Mouse (Mus musculus): ENCODE results near the gene Pcyox1. TPM values are rescaled to one million over a fixed set of nuclear protein-coding genes. Genes with fewer than 3 reads are reported as not detected.
A peak's percentile ranks its signal among the peaks of the same experiment; 100 is the strongest.

Pcyox1 gene
- polyA plus RNA-seq (2016; fragmentation: Nextera tagmentation; extraction: Ambion mirVana): 85.3 and 86.4 TPM in 2 replicates

DNA sequence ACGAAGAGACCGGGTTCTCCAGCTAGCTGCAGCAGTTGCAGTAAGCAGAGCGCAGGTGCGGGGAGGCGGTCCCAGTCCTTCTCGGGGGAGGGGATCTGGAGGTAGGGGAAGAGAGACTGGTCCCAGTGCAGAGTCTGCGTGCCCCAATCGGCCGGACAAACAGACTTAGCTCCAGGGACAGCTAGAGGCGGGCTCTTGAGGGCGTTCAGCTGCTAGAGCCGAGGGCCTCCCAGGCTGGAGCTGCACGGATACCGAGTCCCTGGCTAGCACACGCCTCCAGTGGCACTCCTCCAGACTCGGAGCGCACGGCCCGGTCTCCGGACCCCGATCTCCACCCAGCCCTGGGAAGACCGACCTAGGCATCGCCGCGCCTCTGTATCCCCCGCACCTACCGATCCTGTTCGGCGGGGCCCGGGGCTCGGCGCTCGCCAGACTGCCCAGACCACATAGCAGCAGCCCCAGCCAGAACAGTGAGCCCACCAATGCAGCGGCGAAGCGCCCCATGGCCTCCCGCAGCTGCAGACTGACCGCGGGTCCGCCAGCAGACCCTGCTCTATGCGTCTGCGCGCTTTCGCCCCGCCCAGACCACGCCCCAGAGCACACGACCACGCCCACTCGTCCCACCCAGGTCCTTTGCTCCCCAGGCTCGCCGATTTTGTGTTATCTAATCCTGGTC is at the start of gene Pcyox1:
Gene Pcyox1, minus strand, starts transcription at position 574 of the 676 bp plus-strand sequence.
- peak within 1 kb of the TSS; percentile 90 for H3K27ac ChIP-seq
- H3K4me2 ChIP-seq (replicated peaks): peak within 1 kb of the TSS; percentile 87
- no peaks in the 10 kb centered on the region for H3K27me3 ChIP-seq
- WGBS: under 1% methylated on average over 51 of the region's 51 CpGs
- peaks cover 20% of the 10 kb centered on the region for H3K4me1 ChIP-seq
- no peaks in the 10 kb centered on the region for H3K9me3 ChIP-seq
- peaks cover 13% of the 10 kb centered on the region for H3K36me3 ChIP-seq
- H3K9ac ChIP-seq: peak within 1 kb of the TSS; percentile 86
- ATAC-seq (ENCODE audit: insufficient number of reproducible peaks, insufficient read depth, low FRiP score, low TSS enrichment): peak; percentile 92
- peak within 1 kb of the TSS; percentile 91 for H3K4me3 ChIP-seq

DNA sequence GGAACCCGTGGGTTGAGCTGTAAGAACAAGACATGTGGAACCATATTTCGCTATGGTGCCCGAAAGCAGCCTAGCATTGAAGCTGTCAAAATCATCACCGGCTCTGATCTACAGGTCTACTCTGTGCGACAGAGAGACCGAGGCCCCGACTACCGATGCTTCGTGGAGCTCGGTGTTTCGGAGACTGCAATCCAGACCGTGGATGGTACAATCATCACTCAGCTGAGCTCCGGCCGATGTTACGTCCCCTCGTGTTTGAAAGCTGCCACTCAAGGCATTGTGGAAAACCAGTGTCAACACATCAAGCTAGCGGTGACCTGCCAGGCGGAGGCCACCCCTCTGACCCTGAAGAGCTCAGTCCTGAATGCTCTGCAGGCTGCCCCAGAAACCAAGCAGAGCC is 48.6 kb upstream of the Pcyox1 start:
- no peak for ATAC-seq (ENCODE audit: insufficient number of reproducible peaks, insufficient read depth, low FRiP score, low TSS enrichment)
- H3K36me3 ChIP-seq: peaks cover 65% of the 10 kb centered on the region
- no peak overlapping the region for H3K4me3 ChIP-seq
- H3K4me1 ChIP-seq: no peaks in the 10 kb centered on the region
- no peaks in the 10 kb centered on the region for H3K9me3 ChIP-seq
- no peak overlapping the region for H3K4me2 ChIP-seq (replicated peaks)
- no peak overlapping the region for H3K9ac ChIP-seq
- H3K27ac ChIP-seq: no peak overlapping the region
- 94% methylated on average over 18 of the region's 18 CpGs for WGBS
- H3K27me3 ChIP-seq: no peaks in the 10 kb centered on the region

GRCm38 (mm10) chr6:86441571-86441970 is 44.6 kb upstream of the Pcyox1 start:
- Histone ChIP-seq H3K27ac (no peak overlapping the region), H3K27me3 (no peaks in the 10 kb centered on the region), H3K4me1 (peaks cover 8% of the 10 kb centered on the region), H3K4me3 (no peak overlapping the region), H3K36me3 (peaks cover 37% of the 10 kb centered on the region), H3K4me2 (replicated peaks) (no peak overlapping the region), H3K9me3 (no peaks in the 10 kb centered on the region), H3K9ac (no peak overlapping the region)
- 96% methylated on average over 10 of the region's 10 CpGs for WGBS
- no peak for ATAC-seq (ENCODE audit: insufficient number of reproducible peaks, insufficient read depth, low FRiP score, low TSS enrichment)

DNA sequence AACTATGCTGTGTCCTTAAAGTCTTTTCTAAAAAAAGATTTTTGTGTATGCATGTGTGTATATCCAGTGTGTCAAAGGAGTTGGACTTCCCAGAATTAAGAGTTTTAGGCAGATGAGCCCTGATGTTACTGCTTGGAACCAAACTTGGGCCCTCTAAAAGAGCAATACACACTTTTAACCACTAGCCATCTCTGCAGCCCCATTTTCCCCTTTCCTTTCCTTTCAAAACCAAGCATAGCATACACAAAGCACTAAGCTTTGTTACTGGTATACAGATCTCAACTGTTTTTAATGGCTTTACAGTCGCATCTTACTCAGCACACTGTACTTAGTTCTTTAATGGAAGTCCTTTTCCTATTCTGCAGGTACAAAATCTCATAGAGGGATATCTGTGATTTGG is 42.6 kb upstream of the Pcyox1 start:
- no peaks in the 10 kb centered on the region for H3K27me3 ChIP-seq
- ATAC-seq (ENCODE audit: insufficient number of reproducible peaks, insufficient read depth, low FRiP score, low TSS enrichment): no peak
- no peaks in the 10 kb centered on the region for H3K9me3 ChIP-seq
- 98% methylated on average over 1 of the region's 1 CpGs for WGBS
- H3K4me1 ChIP-seq: peaks cover 8% of the 10 kb centered on the region
- H3K4me2 ChIP-seq (replicated peaks): peak overlapping the region; percentile 80
- peak overlapping the region; percentile 85 for H3K4me3 ChIP-seq
- H3K36me3 ChIP-seq: peaks cover 42% of the 10 kb centered on the region
- H3K27ac ChIP-seq: no peak overlapping the region; the same call in 1 of the 2 replicates
- peak overlapping the region; percentile 42; the same call in 1 of the 2 replicates for H3K9ac ChIP-seq

DNA sequence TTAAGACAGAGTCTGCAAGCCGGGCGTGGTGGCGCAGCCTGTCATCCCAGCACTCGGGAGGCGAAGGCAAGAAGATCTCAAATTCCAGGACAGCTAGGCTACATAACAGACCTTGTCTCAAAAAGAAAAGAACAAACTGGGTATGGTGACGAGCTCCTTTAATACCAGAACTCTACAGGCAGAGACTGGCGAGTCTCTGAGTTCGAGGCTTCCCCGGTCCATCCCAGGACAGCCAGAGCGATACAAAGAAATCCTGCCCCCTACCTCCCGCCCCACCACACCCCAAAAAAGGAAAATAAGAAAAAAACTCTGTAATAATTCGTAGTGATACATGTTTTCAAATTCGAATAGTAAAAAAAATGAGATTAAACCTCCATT is 42.2 kb upstream of the Pcyox1 start:
- no peak for ATAC-seq (ENCODE audit: insufficient number of reproducible peaks, insufficient read depth, low FRiP score, low TSS enrichment)
- Histone ChIP-seq H3K4me3 (peak overlapping the region; percentile 85), H3K27me3 (no peaks in the 10 kb centered on the region), H3K4me1 (peaks cover 8% of the 10 kb centered on the region), H3K4me2 (replicated peaks) (peak overlapping the region; percentile 80), H3K36me3 (peaks cover 42% of the 10 kb centered on the region), H3K9ac (peak overlapping the region; percentile 74), H3K9me3 (no peaks in the 10 kb centered on the region), H3K27ac (peak overlapping the region; percentile 95)
- 6% methylated on average over 13 of the region's 13 CpGs for WGBS

- peak within 1 kb of the TSS; percentile 95 for H3K27ac ChIP-seq
- H3K4me3 ChIP-seq: peak within 1 kb of the TSS; percentile 85
- peaks cover 8% of the 10 kb centered on the region for H3K4me1 ChIP-seq
- H3K9ac ChIP-seq: peak within 1 kb of the TSS; percentile 74
- under 1% methylated on average over 59 of the region's 59 CpGs for WGBS
- no peaks in the 10 kb centered on the region for H3K27me3 ChIP-seq
- no peaks in the 10 kb centered on the region for H3K9me3 ChIP-seq
- peaks cover 41% of the 10 kb centered on the region for H3K36me3 ChIP-seq
- peak within 1 kb of the TSS; percentile 80 for H3K4me2 ChIP-seq (replicated peaks)
- ATAC-seq (ENCODE audit: insufficient number of reproducible peaks, insufficient read depth, low FRiP score, low TSS enrichment): peak; percentile 90
Observed at GRCm38 (mm10) chr6:86438272-86439118, 41.5 kb upstream of the Pcyox1 start, which contains the start of gene C87436. Gene C87436 (plus strand): TSS chr6:86438374.

- H3K4me3 ChIP-seq: peak overlapping the region; percentile 85
- no peaks in the 10 kb centered on the region for H3K27me3 ChIP-seq
- 3% methylated on average over 14 of the region's 14 CpGs for WGBS
- peak overlapping the region; percentile 80 for H3K4me2 ChIP-seq (replicated peaks)
- no peaks in the 10 kb centered on the region for H3K9me3 ChIP-seq
- peak overlapping the region; percentile 95 for H3K27ac ChIP-seq
- H3K36me3 ChIP-seq: peaks cover 46% of the 10 kb centered on the region
- ATAC-seq (ENCODE audit: insufficient number of reproducible peaks, insufficient read depth, low FRiP score, low TSS enrichment): no peak
- peaks cover 8% of the 10 kb centered on the region for H3K4me1 ChIP-seq
- peak overlapping the region; percentile 74 for H3K9ac ChIP-seq
Observed at GRCm38 (mm10) chr6:86437711-86438110, 40.8 kb upstream of the Pcyox1 start.

- no peak overlapping the region for H3K27ac ChIP-seq
- no peaks in the 10 kb centered on the region for H3K9me3 ChIP-seq
- 96% methylated on average over 1 of the region's 1 CpGs for WGBS
Observed at GRCm38 (mm10) chr6:86433696-86434095, 36.7 kb upstream of the Pcyox1 start.

GRCm38 (mm10) chr6:86431531-86431930 is 34.6 kb upstream of the Pcyox1 start:
- WGBS: 93% methylated on average over 3 of the region's 3 CpGs
- Histone ChIP-seq H3K27me3 (no peaks in the 10 kb centered on the region), H3K4me2 (replicated peaks) (no peak overlapping the region), H3K27ac (no peak overlapping the region), H3K9me3 (no peaks in the 10 kb centered on the region), H3K9ac (no peak overlapping the region), H3K36me3 (peaks cover 80% of the 10 kb centered on the region), H3K4me3 (no peak overlapping the region), H3K4me1 (no peaks in the 10 kb centered on the region)
- ATAC-seq (ENCODE audit: insufficient number of reproducible peaks, insufficient read depth, low FRiP score, low TSS enrichment): no peak

More at GRCm38 (mm10) chr6:86433696-86434095, 36.7 kb upstream of the Pcyox1 start:
- Histone ChIP-seq H3K4me3 (no peak overlapping the region), H3K36me3 (peaks cover 61% of the 10 kb centered on the region), H3K4me2 (replicated peaks) (no peak overlapping the region), H3K27me3 (no peaks in the 10 kb centered on the region), H3K4me1 (no peaks in the 10 kb centered on the region), H3K9ac (no peak overlapping the region)
- no peak for ATAC-seq (ENCODE audit: insufficient number of reproducible peaks, insufficient read depth, low FRiP score, low TSS enrichment)

DNA sequence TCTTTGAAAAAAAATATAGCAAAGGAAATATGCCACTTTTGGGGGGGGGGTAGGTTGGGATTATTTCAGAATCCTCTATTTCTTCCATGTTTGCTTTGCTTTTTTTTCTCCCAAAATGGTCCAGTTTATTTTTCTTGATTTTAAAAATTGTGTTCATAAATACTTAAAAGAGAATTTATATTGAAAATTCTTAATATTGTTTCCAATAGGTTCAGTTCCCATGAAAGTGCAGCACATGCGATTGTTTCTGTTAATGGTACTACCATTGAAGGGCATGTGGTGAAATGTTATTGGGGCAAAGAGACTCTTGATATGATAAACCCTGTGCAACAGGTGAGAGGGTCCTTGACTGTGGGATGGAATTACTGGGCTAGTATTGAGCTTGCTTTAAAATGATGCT is 29.4 kb upstream of the Pcyox1 start, which contains the start of gene Gm44790:
Gene Gm44790, plus strand, starts transcription at position 301 of the 400 bp plus-strand sequence.
- Histone ChIP-seq H3K27ac (no peak within 1 kb of the TSS), H3K4me2 (replicated peaks) (no peak within 1 kb of the TSS), H3K4me1 (no peaks in the 10 kb centered on the region), H3K9me3 (no peaks in the 10 kb centered on the region), H3K36me3 (peaks cover 64% of the 10 kb centered on the region), H3K27me3 (no peaks in the 10 kb centered on the region), H3K4me3 (no peak within 1 kb of the TSS), H3K9ac (no peak within 1 kb of the TSS)
- 91% methylated on average over 1 of the region's 1 CpGs for WGBS
- ATAC-seq (ENCODE audit: insufficient number of reproducible peaks, insufficient read depth, low FRiP score, low TSS enrichment): no peak

GRCm38 (mm10) chr6:86420491-86420890 is 23.5 kb upstream of the Pcyox1 start:
- no peaks in the 10 kb centered on the region for H3K4me1 ChIP-seq
- WGBS: 72% methylated on average over 6 of the region's 6 CpGs
- H3K4me3 ChIP-seq: no peak overlapping the region
- no peaks in the 10 kb centered on the region for H3K9me3 ChIP-seq
- no peak for ATAC-seq (ENCODE audit: insufficient number of reproducible peaks, insufficient read depth, low FRiP score, low TSS enrichment)
- no peaks in the 10 kb centered on the region for H3K27me3 ChIP-seq
- peaks cover 74% of the 10 kb centered on the region for H3K36me3 ChIP-seq
- H3K4me2 ChIP-seq (replicated peaks): no peak overlapping the region
- no peak overlapping the region for H3K27ac ChIP-seq
- no peak overlapping the region for H3K9ac ChIP-seq

All from embryonic facial prominence, embryonic 12.5 days (tissue).